Mouse (Mus musculus): ENCODE results near the gene Ptov1. TPM values are rescaled to one million over a fixed set of nuclear protein-coding genes. Genes with fewer than 3 reads are reported as not detected.

The Ptov1 gene
- total and polyA plus RNA-seq, 3 experiments: 33.2 to 145 (median 75.4) TPM

DNA sequence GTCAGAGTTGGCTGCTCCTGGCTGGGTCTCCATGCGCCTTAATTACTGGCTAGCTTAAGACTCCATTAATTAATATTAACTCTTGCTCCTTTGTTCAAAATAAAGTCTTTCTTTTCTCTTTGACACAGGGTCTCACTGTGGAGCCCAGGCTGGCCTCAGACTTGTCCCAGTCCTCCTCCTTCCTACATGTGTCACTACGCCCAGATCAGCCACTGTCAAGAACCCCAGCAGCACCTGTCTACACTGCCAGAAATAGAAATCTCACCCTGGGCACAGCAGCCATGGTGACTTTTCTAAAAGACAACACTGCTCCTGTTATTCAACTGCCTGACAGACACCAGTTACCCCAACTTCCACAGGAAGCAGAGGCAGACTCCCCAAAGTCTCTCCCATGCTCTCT, 44.8 kb upstream of the Ptov1 start:
- H3K4me3 ChIP-seq (ENCODE audit: low read depth, low read length): no peak overlapping the region
- H3K4me1 ChIP-seq (ENCODE audit: insufficient read depth, low read depth, low read length): peaks cover 7% of the 10 kb centered on the region
- peaks cover 98% of the 10 kb centered on the region for H3K36me3 ChIP-seq (replicated peaks)
- H3K27me3 ChIP-seq (ENCODE audit: insufficient read depth, low read length): no peaks in the 10 kb centered on the region
- H3K9me3 ChIP-seq (replicated peaks): no peaks in the 10 kb centered on the region
- ATAC-seq (ENCODE audit: extremely low read depth, insufficient number of reproducible peaks, low FRiP score, poor library complexity, severe bottlenecking) (no peak), DNase-seq (ENCODE audit: low spot score) (no peak)
- no peak for TF ChIP-seq GATA2 (IDR thresholded peaks at IDR 0.05; ENCODE audit: borderline replicate concordance, low read depth, low read length)
- TF ChIP-seq GATA1 (IDR thresholded peaks at IDR 0.05; ENCODE audit: borderline replicate concordance, low read length): no peak
- TF ChIP-seq TAL1 (conservative IDR thresholded peaks at IDR 0.05; ENCODE audit: low read depth, low read length): no peak
- TF ChIP-seq POLR2AphosphoS5 (IDR thresholded peaks at IDR 0.05; ENCODE audit: insufficient replicate concordance, low read depth, low read length): no peak
- TF ChIP-seq CTCF (IDR thresholded peaks at IDR 0.05; ENCODE audit: low read depth, low read length): no peak

DNA sequence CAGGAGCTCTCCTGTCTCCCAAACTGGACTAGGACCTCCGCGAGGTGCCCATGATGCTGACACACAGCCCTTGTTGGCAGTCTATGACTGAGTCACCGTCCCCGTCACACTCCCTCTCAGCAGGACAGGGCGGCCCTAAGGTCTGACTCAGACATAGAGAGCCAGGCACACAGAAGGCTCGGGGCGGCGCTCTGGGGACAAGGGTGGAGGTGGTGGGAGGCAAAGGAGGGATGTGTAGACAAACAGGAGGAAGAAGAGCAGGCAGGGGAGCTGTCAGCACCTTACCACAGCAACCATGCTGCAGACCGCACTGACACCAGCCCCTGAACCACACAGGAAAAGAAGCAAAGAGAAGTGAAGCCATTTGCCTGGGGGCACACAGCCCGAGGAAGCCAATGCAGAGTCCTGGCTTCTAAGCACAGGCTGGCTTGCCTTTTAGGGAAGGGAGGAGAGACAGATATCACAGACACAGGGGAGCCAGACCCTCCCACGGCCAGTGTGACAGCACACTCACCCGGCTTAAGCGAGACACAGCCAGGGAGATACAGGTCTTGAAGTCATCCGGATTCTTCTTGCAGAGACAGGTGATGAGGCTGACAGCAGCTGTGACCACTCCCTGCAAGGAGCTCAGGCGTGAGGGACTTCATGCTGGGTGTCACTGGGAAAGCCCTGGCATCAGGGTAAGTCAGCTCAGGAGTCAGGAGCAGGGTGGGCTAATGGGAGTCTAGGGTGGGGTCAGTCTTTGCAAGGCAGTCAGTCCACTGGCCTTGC, 39.3 kb upstream of the Ptov1 start:
- Histone ChIP-seq H3K27me3 (ENCODE audit: insufficient read depth, low read length) (no peaks in the 10 kb centered on the region), H3K4me3 (ENCODE audit: low read depth, low read length) (no peak overlapping the region), H3K36me3 (replicated peaks) (peaks cover 99% of the 10 kb centered on the region), H3K4me1 (ENCODE audit: insufficient read depth, low read depth, low read length) (peaks cover 10% of the 10 kb centered on the region; the same call in 1 of the 2 replicates), H3K9me3 (replicated peaks) (no peaks in the 10 kb centered on the region)
- TF ChIP-seq CTCF (IDR thresholded peaks at IDR 0.05; ENCODE audit: low read depth, low read length) (no peak), GATA2 (IDR thresholded peaks at IDR 0.05; ENCODE audit: borderline replicate concordance, low read depth, low read length) (no peak), GATA1 (IDR thresholded peaks at IDR 0.05; ENCODE audit: borderline replicate concordance, low read length) (no peak), POLR2AphosphoS5 (IDR thresholded peaks at IDR 0.05; ENCODE audit: insufficient replicate concordance, low read depth, low read length) (no peak), TAL1 (conservative IDR thresholded peaks at IDR 0.05; ENCODE audit: low read depth, low read length) (no peak)
- ATAC-seq (ENCODE audit: extremely low read depth, insufficient number of reproducible peaks, low FRiP score, poor library complexity, severe bottlenecking) (no peak), DNase-seq (ENCODE audit: low spot score) (no peak)

DNA sequence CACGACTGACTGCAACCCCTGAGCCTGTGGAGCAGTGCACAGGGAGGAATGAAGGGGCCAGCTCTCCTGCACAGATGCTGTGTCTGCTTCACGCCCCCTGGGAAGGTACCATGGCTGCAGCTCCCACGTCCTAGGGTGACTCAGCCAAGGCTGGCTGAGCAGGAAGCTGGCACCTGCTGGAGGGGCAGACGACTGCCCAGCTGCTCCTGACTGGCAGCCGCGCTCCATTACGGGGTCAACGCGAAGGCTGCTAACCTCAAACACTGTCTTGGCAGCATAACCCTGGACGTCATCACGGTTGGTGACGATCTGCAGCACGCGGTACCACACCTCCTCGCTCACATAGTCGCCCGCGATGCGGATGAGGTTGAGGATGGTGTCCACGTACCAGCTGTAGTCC, 35.8 kb upstream of the Ptov1 start:
- no peaks in the 10 kb centered on the region for H3K9me3 ChIP-seq (replicated peaks)
- peaks cover 30% of the 10 kb centered on the region for H3K4me1 ChIP-seq (ENCODE audit: insufficient read depth, low read depth, low read length)
- DNase-seq (ENCODE audit: low spot score) (no peak), ATAC-seq (ENCODE audit: extremely low read depth, insufficient number of reproducible peaks, low FRiP score, poor library complexity, severe bottlenecking) (no peak)
- H3K36me3 ChIP-seq (replicated peaks): peaks cover 100% of the 10 kb centered on the region
- no peaks in the 10 kb centered on the region for H3K27me3 ChIP-seq (ENCODE audit: insufficient read depth, low read length)
- TF ChIP-seq CTCF (IDR thresholded peaks at IDR 0.05; ENCODE audit: low read depth, low read length) (no peak), TAL1 (conservative IDR thresholded peaks at IDR 0.05; ENCODE audit: low read depth, low read length) (no peak), GATA2 (IDR thresholded peaks at IDR 0.05; ENCODE audit: borderline replicate concordance, low read depth, low read length) (no peak), POLR2AphosphoS5 (IDR thresholded peaks at IDR 0.05; ENCODE audit: insufficient replicate concordance, low read depth, low read length) (no peak), GATA1 (IDR thresholded peaks at IDR 0.05; ENCODE audit: borderline replicate concordance, low read length) (no peak)
- no peak overlapping the region for H3K4me3 ChIP-seq (ENCODE audit: low read depth, low read length)

DNA sequence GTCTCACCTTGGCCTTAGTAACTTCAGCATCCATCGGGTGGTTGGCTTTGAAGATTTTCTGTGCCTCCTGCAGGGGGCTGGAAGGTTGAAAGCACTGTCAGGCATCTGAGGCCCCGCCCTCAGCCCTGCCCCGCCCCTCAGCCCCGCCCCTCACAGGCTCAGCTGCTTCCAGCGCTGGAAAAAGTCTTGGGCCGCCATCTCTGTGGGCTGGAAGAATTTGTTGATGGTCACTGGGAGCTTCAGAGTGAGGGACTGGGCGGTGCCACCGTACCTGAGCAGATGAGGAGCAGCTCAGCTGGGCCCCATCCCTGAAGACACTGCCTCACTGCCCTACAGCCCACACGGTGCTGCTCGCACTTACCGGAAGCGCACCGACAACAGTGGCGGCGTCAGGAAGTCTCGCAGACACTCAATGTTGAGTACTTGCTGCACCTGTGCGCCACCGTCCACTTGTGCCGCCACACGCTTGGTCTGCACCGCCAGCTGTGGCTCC, 31.7 kb upstream of the Ptov1 start:
- TF ChIP-seq POLR2AphosphoS5 (IDR thresholded peaks at IDR 0.05; ENCODE audit: insufficient replicate concordance, low read depth, low read length): no peak
- no peak for TF ChIP-seq CTCF (IDR thresholded peaks at IDR 0.05; ENCODE audit: low read depth, low read length)
- TF ChIP-seq TAL1 (conservative IDR thresholded peaks at IDR 0.05; ENCODE audit: low read depth, low read length): no peak
- no peak for TF ChIP-seq GATA1 (IDR thresholded peaks at IDR 0.05; ENCODE audit: borderline replicate concordance, low read length)
- Histone ChIP-seq H3K4me3 (ENCODE audit: low read depth, low read length) (no peak overlapping the region), H3K4me1 (ENCODE audit: insufficient read depth, low read depth, low read length) (peaks cover 70% of the 10 kb centered on the region), H3K9me3 (replicated peaks) (no peaks in the 10 kb centered on the region), H3K27me3 (ENCODE audit: insufficient read depth, low read length) (no peaks in the 10 kb centered on the region), H3K36me3 (replicated peaks) (peaks cover 94% of the 10 kb centered on the region)
- ATAC-seq (ENCODE audit: extremely low read depth, insufficient number of reproducible peaks, low FRiP score, poor library complexity, severe bottlenecking): no peak
- DNase-seq (ENCODE audit: low spot score): no peak

DNA sequence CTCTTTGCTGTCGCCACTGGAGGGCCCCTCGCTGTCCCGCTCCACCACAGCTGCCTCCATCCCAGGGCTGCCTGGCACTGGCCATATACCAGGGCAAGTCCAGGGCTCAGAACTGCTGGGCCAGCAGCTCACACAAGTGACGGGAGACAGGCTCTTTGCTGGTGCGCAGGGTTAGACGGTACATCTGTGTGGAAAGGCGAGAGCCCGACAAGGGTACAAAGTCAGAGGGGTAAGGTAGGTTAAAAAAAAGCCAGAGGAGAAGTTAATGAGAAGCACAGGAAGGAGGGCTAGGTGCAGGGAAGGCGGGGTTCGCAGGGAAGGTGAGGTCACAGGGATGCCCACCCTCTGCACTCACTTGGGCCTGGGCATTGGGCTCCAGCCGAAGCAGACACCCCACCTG, 31.0 kb upstream of the Ptov1 start:
- no peaks in the 10 kb centered on the region for H3K9me3 ChIP-seq (replicated peaks)
- no peaks in the 10 kb centered on the region for H3K27me3 ChIP-seq (ENCODE audit: insufficient read depth, low read length)
- H3K4me1 ChIP-seq (ENCODE audit: insufficient read depth, low read depth, low read length): peaks cover 75% of the 10 kb centered on the region
- DNase-seq (ENCODE audit: low spot score): no peak
- TF ChIP-seq POLR2AphosphoS5 (IDR thresholded peaks at IDR 0.05; ENCODE audit: insufficient replicate concordance, low read depth, low read length) (no peak; the same call in 1 of the 2 replicates), GATA1 (IDR thresholded peaks at IDR 0.05; ENCODE audit: borderline replicate concordance, low read length) (no peak), GATA2 (IDR thresholded peaks at IDR 0.05; ENCODE audit: borderline replicate concordance, low read depth, low read length) (no peak), TAL1 (conservative IDR thresholded peaks at IDR 0.05; ENCODE audit: low read depth, low read length) (no peak), CTCF (IDR thresholded peaks at IDR 0.05; ENCODE audit: low read depth, low read length) (no peak)
- peaks cover 88% of the 10 kb centered on the region for H3K36me3 ChIP-seq (replicated peaks)
- no peak overlapping the region for H3K4me3 ChIP-seq (ENCODE audit: low read depth, low read length)
- ATAC-seq (ENCODE audit: extremely low read depth, insufficient number of reproducible peaks, low FRiP score, poor library complexity, severe bottlenecking): no peak

DNA sequence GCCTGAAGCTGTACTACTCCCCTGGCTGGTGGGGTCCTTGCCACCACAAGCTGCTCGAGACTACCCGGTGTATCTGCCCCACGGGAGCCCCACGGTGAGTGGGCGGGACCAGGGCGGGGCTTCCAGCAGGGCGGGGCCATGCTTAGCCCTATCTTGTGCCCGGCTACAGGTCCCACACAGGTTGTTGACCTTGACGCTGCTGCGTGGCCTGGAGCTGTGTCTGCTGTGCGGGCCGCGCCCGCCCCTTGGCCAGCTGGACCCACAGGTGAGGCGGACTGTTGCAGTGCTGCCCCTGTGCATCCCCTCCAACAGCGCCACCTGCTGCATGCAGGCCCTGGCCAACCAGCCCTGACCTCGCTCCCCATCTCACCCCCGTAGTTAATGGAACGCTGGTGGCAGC, 29.0 kb upstream of the Ptov1 start:
- peak; percentile 24 for DNase-seq (ENCODE audit: low spot score)
- H3K4me1 ChIP-seq (ENCODE audit: insufficient read depth, low read depth, low read length): peaks cover 72% of the 10 kb centered on the region
- peaks cover 67% of the 10 kb centered on the region for H3K36me3 ChIP-seq (replicated peaks)
- no peaks in the 10 kb centered on the region for H3K27me3 ChIP-seq (ENCODE audit: insufficient read depth, low read length)
- TF ChIP-seq TAL1 (conservative IDR thresholded peaks at IDR 0.05; ENCODE audit: low read depth, low read length) (no peak), CTCF (IDR thresholded peaks at IDR 0.05; ENCODE audit: low read depth, low read length) (no peak), GATA1 (IDR thresholded peaks at IDR 0.05; ENCODE audit: borderline replicate concordance, low read length) (no peak), GATA2 (IDR thresholded peaks at IDR 0.05; ENCODE audit: borderline replicate concordance, low read depth, low read length) (no peak), POLR2AphosphoS5 (IDR thresholded peaks at IDR 0.05; ENCODE audit: insufficient replicate concordance, low read depth, low read length) (no peak)
- ATAC-seq (ENCODE audit: extremely low read depth, insufficient number of reproducible peaks, low FRiP score, poor library complexity, severe bottlenecking): no peak
- no peaks in the 10 kb centered on the region for H3K9me3 ChIP-seq (replicated peaks)
- peak overlapping the region; percentile 59; the same call in 1 of the 2 replicates for H3K4me3 ChIP-seq (ENCODE audit: low read depth, low read length)
